Mouse (Mus musculus) liver, embryonic 16.5 days (tissue): Measurements from ENCODE around the gene Gnai1. TPM values are rescaled to one million over a fixed set of nuclear protein-coding genes. Genes with fewer than 3 reads are reported as not detected.

Experiments used
- ATAC-seq: fragments of 200-750 bp; cut with Nextera tagmentation; 2 replicates; pipeline ENCODE4 v1.8.0; 2017; ENCODE audit warnings: low read depth, mild to moderate bottlenecking, moderate number of reproducible peaks, moderate library complexity
- H3K27ac ChIP-seq: fragments of 300-500 bp; sonication (generic); 2 replicates; pipeline ENCODE4 v1.5.1; 2014; ENCODE audit warnings: mild to moderate bottlenecking, low read length
- H3K27me3 ChIP-seq: fragments of 300-500 bp; sonication (generic); 2 replicates; pipeline ENCODE4 v1.6.1; 2014; ENCODE audit warnings: low read depth, low read length, mixed read lengths; ENCODE audit not compliant: control insufficient read depth, insufficient read depth
- H3K36me3 ChIP-seq: fragments of 300-500 bp; sonication (generic); 2 replicates; pipeline ENCODE4 v1.6.1; 2014; ENCODE audit warnings: mild to moderate bottlenecking; ENCODE audit not compliant: control insufficient read depth, insufficient read depth
- H3K4me1 ChIP-seq: fragments of 300-500 bp; sonication (generic); 2 replicates; pipeline ENCODE4 v1.6.1; 2014; ENCODE audit warnings: low read depth, low read length, mixed read lengths; ENCODE audit not compliant: control insufficient read depth
- H3K4me2 ChIP-seq: fragments of 300-500 bp; sonication (generic); 2 replicates; pipeline ENCODE4 v1.6.1; 2014; ENCODE audit warnings: low read depth, low read length, mixed read lengths
- H3K4me3 ChIP-seq: fragments of 300-500 bp; sonication (generic); 2 replicates; pipeline ENCODE4 v1.5.1; 2014; ENCODE audit warnings: low read depth, mild to moderate bottlenecking, low read length
- H3K9ac ChIP-seq: fragments of 300-500 bp; sonication (generic); 2 replicates; pipeline ENCODE4 v1.6.1; 2014; ENCODE audit warnings: low read depth, low read length
- H3K9me3 ChIP-seq: fragments of 300-500 bp; sonication (generic); replicated peaks from 2 replicates; pipeline ENCODE4 v1.6.1; 2016; ENCODE audit warnings: low read length; ENCODE audit not compliant: control insufficient read depth
- WGBS: fragments of 180-500 bp; shearing (Covaris S2); extraction: QIAGEN DNeasy Blood & Tissue Kit; methylation state at CpG from one replicate; pipeline ENCODE4 v1.1.7; 2014; ENCODE audit not compliant: insufficient replicate concordance; 5-methylcytosine and 5-hydroxymethylcytosine counted together
- polyA plus RNA-seq: library from polyadenylated mRNA; unstranded; fragments of >200 nt; fragmentation: Nextera tagmentation; extraction: Ambion mirVana; gene quantifications from 2 replicates; pipeline ENCODE4 v1.2.1, GENCODE M21; 2015

The Gnai1 gene
- polyA plus RNA-seq, 1 experiment from 2014 or later: 1.8 TPM

- H3K4me2 ChIP-seq: no peak overlapping the region
- H3K36me3 ChIP-seq: no peaks in the 10 kb centered on the region
- no peak overlapping the region for H3K4me3 ChIP-seq
- no peaks in the 10 kb centered on the region for H3K9me3 ChIP-seq
- H3K4me1 ChIP-seq: no peaks in the 10 kb centered on the region
- no peak overlapping the region for H3K9ac ChIP-seq
- H3K27ac ChIP-seq: no peak overlapping the region
- no peak for ATAC-seq
- no peaks in the 10 kb centered on the region for H3K27me3 ChIP-seq
- 15% methylated on average over 1 of the region's 1 CpGs for WGBS
Measured at GRCm38 (mm10) chr5:18307229-18307804, 52.8 kb downstream of the Gnai1 start.

GRCm38 (mm10) chr5:18296584-18296983, 63.6 kb downstream of the Gnai1 start:
- no peak for ATAC-seq
- no peak overlapping the region for H3K9ac ChIP-seq
- no peaks in the 10 kb centered on the region for H3K9me3 ChIP-seq
- H3K4me3 ChIP-seq: no peak overlapping the region
- no peaks in the 10 kb centered on the region for H3K36me3 ChIP-seq
- H3K27ac ChIP-seq: no peak overlapping the region
- 52% methylated on average over 2 of the region's 2 CpGs for WGBS
- H3K27me3 ChIP-seq: no peaks in the 10 kb centered on the region
- H3K4me2 ChIP-seq: no peak overlapping the region
- H3K4me1 ChIP-seq: no peaks in the 10 kb centered on the region

DNA sequence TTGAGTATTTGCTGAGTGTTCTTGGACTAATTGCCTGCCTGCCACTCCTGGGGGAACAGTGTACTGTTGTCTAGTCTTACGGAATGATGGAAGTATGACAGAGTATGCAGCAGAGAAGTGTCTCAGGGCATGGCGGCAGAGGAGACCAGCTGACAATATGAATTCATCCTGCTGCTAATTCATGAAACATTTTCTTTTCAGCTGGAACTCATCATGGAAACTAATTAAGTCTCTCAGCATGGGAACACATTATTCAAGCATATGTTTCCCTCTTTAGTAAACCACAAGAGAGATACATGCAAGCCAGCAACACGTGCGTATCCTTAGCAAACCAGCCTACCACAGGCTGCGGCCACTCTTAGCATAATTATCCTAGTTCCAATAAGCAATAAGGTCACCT, 67.4 kb downstream of the Gnai1 start:
- H3K9me3 ChIP-seq: no peaks in the 10 kb centered on the region

DNA sequence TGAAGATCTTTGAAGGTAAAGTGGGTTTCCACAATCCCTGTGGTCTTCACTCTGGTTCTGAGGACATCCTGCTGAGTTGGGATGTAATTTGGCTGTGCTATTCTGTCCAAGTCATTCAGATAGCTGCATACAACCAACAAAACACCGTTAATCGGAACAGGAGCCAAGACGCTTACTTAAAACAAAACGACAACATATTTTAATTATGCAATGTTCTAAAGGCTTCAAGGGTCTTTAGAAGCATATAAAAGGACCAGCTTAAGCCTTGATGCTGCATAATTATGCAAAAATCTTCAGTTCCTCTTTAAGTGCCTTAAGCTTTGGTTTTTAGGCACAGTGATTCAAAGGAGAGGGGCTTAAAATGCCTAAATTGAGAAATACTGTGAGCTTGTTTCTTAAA, 70.6 kb downstream of the Gnai1 start:
- 65% methylated on average over 4 of the region's 4 CpGs for WGBS

More for the DNA sequence above, 67.4 kb downstream of the Gnai1 start:
- H3K4me2 ChIP-seq: no peak overlapping the region
- H3K27me3 ChIP-seq: no peaks in the 10 kb centered on the region
- H3K27ac ChIP-seq: no peak overlapping the region
- no peak for ATAC-seq
- 79% methylated on average over 5 of the region's 5 CpGs for WGBS
- H3K9ac ChIP-seq: no peak overlapping the region
- H3K36me3 ChIP-seq: no peaks in the 10 kb centered on the region
- H3K4me3 ChIP-seq: no peak overlapping the region
- H3K4me1 ChIP-seq: no peaks in the 10 kb centered on the region

DNA sequence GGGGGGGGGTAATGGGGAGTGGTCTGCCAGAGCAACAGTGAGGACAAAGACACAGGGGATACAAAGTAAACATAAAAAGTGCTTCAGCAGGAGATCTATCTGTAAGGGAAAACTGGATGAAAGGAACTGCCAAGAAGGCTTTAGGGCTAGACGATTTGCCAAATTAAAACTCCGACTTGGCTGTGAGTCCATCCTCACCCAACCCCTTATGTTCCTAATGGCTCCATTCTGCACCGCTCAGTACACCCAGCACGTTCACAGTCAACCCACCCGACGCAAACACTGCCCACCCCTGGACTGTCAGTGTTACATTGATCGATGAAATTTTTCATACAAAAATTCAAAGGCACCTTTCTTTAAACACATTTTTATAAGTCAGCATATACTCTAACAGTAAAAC, 71.5 kb downstream of the Gnai1 start:
- no peak for ATAC-seq
- no peak overlapping the region for H3K27ac ChIP-seq
- no peaks in the 10 kb centered on the region for H3K36me3 ChIP-seq
- no peak overlapping the region for H3K9ac ChIP-seq
- 69% methylated on average over 7 of the region's 7 CpGs for WGBS
- H3K9me3 ChIP-seq: no peaks in the 10 kb centered on the region
- H3K4me3 ChIP-seq: no peak overlapping the region
- no peak overlapping the region for H3K4me2 ChIP-seq
- no peaks in the 10 kb centered on the region for H3K4me1 ChIP-seq
- H3K27me3 ChIP-seq: no peaks in the 10 kb centered on the region

More for the DNA sequence above, 70.6 kb downstream of the Gnai1 start:
- Histone ChIP-seq H3K27ac (no peak overlapping the region), H3K4me2 (no peak overlapping the region), H3K4me1 (no peaks in the 10 kb centered on the region), H3K9me3 (no peaks in the 10 kb centered on the region), H3K9ac (no peak overlapping the region), H3K4me3 (no peak overlapping the region), H3K36me3 (no peaks in the 10 kb centered on the region), H3K27me3 (no peaks in the 10 kb centered on the region)
- ATAC-seq: no peak

GRCm38 (mm10) chr5:18288079-18288478, 72.1 kb downstream of the Gnai1 start:
- H3K27me3 ChIP-seq: no peaks in the 10 kb centered on the region
- no peak overlapping the region for H3K4me3 ChIP-seq
- no peak overlapping the region for H3K27ac ChIP-seq
- no peaks in the 10 kb centered on the region for H3K36me3 ChIP-seq
- H3K9ac ChIP-seq: no peak overlapping the region
- no peaks in the 10 kb centered on the region for H3K9me3 ChIP-seq
- ATAC-seq: no peak
- H3K4me2 ChIP-seq: no peak overlapping the region
- H3K4me1 ChIP-seq: no peaks in the 10 kb centered on the region
- WGBS: 57% methylated on average over 3 of the region's 3 CpGs

DNA sequence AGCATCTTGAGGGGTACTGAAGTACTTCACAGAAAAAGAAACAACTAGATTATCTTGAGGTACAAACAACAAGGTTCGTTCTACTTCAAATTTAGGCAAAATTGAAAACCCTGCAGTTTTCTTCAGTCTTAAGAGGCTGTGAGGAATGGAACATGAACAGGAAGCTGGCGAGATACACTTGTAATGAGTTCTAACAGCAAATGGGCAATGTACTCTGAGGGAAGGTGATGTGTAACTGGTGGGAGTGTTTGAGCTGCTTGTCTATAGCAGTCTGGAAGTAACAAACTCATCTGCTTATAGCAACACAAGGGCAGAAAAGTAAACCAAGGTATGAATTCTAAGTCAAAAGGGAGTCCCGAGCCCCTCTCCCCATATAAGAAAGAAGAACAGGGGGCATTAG, 78.1 kb downstream of the Gnai1 start:
- Histone ChIP-seq H3K9ac (no peak overlapping the region), H3K4me1 (no peaks in the 10 kb centered on the region), H3K9me3 (no peaks in the 10 kb centered on the region), H3K4me2 (no peak overlapping the region), H3K36me3 (no peaks in the 10 kb centered on the region), H3K27ac (no peak overlapping the region), H3K4me3 (no peak overlapping the region), H3K27me3 (no peaks in the 10 kb centered on the region)
- ATAC-seq: no peak
- WGBS: 59% methylated on average over 3 of the region's 3 CpGs

DNA sequence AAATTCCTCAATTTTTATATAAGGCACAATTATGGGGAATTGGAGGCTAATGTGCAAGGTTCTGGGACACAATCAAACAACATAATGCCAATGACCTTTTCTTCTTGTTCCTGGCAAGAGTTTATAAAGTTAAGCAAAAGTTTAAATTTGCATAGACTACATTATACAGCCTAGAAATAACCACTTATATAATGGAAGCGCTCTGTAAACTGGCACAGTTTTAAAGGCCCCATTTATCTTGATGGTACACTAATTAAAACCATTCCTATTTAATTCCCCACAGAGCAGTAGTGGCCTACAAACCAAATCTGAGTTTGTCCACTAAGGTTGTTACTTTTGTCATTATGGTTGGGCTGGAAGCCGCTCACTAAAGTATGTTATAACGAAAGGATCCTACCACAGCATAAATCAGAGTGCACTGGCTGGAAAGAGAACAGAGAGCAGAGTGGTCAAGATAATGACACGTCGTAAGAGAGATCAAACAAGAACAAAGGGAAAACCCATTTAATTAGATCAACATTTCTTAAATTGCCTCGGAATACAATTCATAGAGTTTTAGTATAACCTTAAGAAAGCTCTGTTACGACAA, 85.7 kb downstream of the Gnai1 start:
- WGBS: 79% methylated on average over 7 of the region's 7 CpGs
- no peak overlapping the region for H3K4me2 ChIP-seq
- no peak for ATAC-seq
- H3K4me3 ChIP-seq: no peak overlapping the region
- H3K27ac ChIP-seq: no peak overlapping the region
- H3K36me3 ChIP-seq: no peaks in the 10 kb centered on the region
- H3K9me3 ChIP-seq: no peaks in the 10 kb centered on the region
- H3K4me1 ChIP-seq: no peaks in the 10 kb centered on the region
- no peaks in the 10 kb centered on the region for H3K27me3 ChIP-seq
- no peak overlapping the region for H3K9ac ChIP-seq

- Histone ChIP-seq H3K27ac (no peak overlapping the region), H3K9ac (no peak overlapping the region), H3K36me3 (no peaks in the 10 kb centered on the region), H3K4me3 (no peak overlapping the region), H3K27me3 (no peaks in the 10 kb centered on the region), H3K4me1 (no peaks in the 10 kb centered on the region), H3K4me2 (no peak overlapping the region), H3K9me3 (no peaks in the 10 kb centered on the region)
- 59% methylated on average over 11 of the region's 11 CpGs for WGBS
- ATAC-seq: no peak
Measured at GRCm38 (mm10) chr5:18273291-18274284, 86.6 kb downstream of the Gnai1 start.
